Mouse (Mus musculus) liver, postnatal 0 days (tissue): ENCODE measurements at regions not wholly inside any gene's neighbourhood (a gene's known extent, or its start where the extent isn't known, plus 50 kb on each side); places are given as distances from the start of the nearest gene placed in this dataset.

Experiments used
- ATAC-seq: fragments of 200-750 bp; cut with Nextera tagmentation; 2 replicates; pipeline ENCODE4 v1.8.0; 2017; ENCODE audit warnings: mild to moderate bottlenecking, moderate library complexity
- DNase-seq: peaks from one replicate; pipeline ENCODE4 v3.0.0-alpha.2; 2016
- H3K27ac ChIP-seq: fragments of 300-500 bp; sonication (generic); 2 replicates; pipeline ENCODE4 v1.5.1; 2014; ENCODE audit warnings: antibody characterized with exemption, moderate library complexity, mild to moderate bottlenecking, low read depth
- H3K27me3 ChIP-seq: fragments of 300-500 bp; sonication (generic); 2 replicates; pipeline ENCODE4 v1.6.1; 2014; ENCODE audit warnings: low read length, control low read depth, mixed read lengths; ENCODE audit not compliant: insufficient read depth
- H3K36me3 ChIP-seq: fragments of 300-500 bp; sonication (generic); replicated peaks from 2 replicates; pipeline ENCODE4 v1.6.1; 2014; ENCODE audit warnings: mild to moderate bottlenecking, control low read depth, low read length, moderate library complexity, mixed read lengths; ENCODE audit not compliant: insufficient read depth
- H3K4me1 ChIP-seq: fragments of 300-500 bp; sonication (generic); 2 replicates; pipeline ENCODE4 v1.6.1; 2014; ENCODE audit warnings: antibody characterized with exemption, mild to moderate bottlenecking, control low read depth; ENCODE audit not compliant: insufficient read depth
- H3K4me2 ChIP-seq: fragments of 300-500 bp; sonication (generic); 2 replicates; pipeline ENCODE4 v1.6.1; 2014; ENCODE audit warnings: low read depth, mild to moderate bottlenecking, low read length, moderate library complexity, mixed read lengths
- H3K4me3 ChIP-seq: fragments of 300-500 bp; sonication (generic); 2 replicates; pipeline ENCODE4 v1.5.1; 2014; ENCODE audit warnings: low read depth, low read length
- H3K9ac ChIP-seq: fragments of 300-500 bp; sonication (generic); replicated peaks from 2 replicates; pipeline ENCODE4 v1.6.1; 2014; ENCODE audit warnings: mild to moderate bottlenecking, moderate library complexity
- H3K9me3 ChIP-seq: fragments of 300-500 bp; sonication (generic); 2 replicates; pipeline ENCODE4 v1.6.1; 2016; ENCODE audit warnings: mild to moderate bottlenecking, control low read depth, low read length, mixed read lengths
- CTCF ChIP-seq: sonication (generic); IDR thresholded peaks from 2 replicates; pipeline ENCODE4 v1.5.1; 2016; ENCODE audit warnings: antibody characterized with exemption, low read depth
- EP300 ChIP-seq: IDR thresholded peaks from 2 replicates; pipeline ENCODE4 v1.6.1; 2016; ENCODE audit warnings: antibody characterized with exemption, low read depth, mild to moderate bottlenecking
- WGBS: fragments of 180-500 bp; shearing (Covaris S2); extraction: QIAGEN DNeasy Blood & Tissue Kit; methylation state at CpG from one replicate; pipeline ENCODE4 v1.1.7; 2014; ENCODE audit not compliant: insufficient replicate concordance; 5-methylcytosine and 5-hydroxymethylcytosine counted together

DNA sequence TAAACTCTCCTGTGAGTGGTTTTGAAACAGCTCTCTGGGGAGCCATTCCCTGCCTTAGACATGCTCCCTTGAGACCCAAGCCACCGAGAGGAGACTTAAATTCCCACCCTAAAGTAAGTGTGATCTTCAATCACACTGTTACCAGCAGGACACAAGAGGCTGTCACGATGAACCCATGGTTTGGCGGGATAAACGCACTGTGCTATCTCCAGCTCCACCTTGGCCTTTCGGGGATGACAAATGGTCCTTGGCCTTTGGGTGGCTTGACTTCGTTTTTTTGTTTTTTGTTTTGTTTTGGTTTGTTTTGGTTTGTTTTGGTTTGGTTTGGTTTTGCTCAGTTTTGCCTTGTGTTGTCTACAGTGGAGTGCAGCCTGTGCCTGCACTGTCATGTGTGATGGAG lies 144.7 kb downstream of the Tomm20 start:
- Histone ChIP-seq H3K4me2 (no peak overlapping the region), H3K4me1 (peaks cover 32% of the 10 kb centered on the region), H3K27me3 (no peaks in the 10 kb centered on the region), H3K9me3 (no peaks in the 10 kb centered on the region), H3K4me3 (no peak overlapping the region), H3K27ac (no peak overlapping the region), H3K36me3 (no peaks in the 10 kb centered on the region), H3K9ac (no peak overlapping the region)
- WGBS: 62% methylated on average over 6 of the region's 6 CpGs
- ATAC-seq: no peak
- no peak for DNase-seq
- TF ChIP-seq CTCF: no peak
- TF ChIP-seq EP300: no peak

DNA sequence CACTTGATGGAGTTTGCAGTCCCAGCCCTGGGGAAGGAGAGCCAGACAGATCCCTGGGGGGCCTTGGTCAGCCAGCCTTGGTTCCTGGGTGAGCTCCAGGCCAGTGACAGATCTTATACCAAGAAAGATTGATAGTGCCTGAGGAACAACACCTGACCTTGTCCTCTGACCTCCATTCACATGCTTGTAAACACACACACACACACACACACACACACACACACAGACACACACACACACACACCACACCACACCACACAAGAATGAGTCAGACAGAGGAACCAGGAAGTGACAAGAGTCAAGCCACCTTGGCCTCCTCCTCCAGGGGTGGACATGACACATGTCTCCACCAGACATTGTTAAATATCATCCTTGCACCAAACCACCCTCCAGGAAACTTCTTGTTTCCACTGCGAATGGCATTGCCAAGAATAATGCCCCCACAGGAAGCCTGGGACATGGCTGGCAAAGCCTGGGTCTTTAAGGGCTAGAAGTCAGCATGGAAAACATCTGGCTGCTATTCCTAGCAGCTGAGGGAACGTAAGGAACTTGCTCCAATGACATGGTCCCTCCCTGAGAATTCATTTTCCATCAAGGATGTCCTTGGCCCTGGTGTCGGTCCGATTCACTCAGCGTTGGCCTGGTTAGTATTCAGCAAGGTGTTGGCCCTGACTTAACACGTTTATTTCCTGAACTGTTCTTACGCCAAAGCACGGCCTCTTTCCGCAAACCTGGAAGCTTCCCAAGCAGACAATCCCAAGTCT lies 147.9 kb downstream of the Tomm20 start:
- WGBS: 84% methylated on average over 9 of the region's 9 CpGs

DNA sequence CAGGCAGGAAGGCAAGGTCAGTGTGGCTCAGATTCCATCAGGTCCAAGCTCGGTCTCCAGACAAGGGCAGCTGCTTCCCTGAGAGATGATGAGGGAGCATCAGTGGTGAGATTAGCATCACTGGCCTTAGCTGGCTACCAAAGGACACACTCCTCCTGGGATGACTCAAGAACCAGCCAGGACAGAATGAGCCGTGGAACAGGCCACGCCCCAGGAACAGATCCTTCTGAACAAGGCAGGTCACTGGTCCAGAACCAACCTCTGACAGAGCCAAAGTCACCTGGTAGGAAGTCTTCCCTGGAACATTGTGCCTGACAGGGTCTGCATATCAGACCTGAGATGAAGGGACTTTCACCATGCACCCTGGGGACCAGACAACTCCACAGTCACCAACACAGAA lies 152.0 kb downstream of the Tomm20 start:
- H3K36me3 ChIP-seq: no peaks in the 10 kb centered on the region
- ATAC-seq (no peak), DNase-seq (no peak)
- H3K27ac ChIP-seq: no peak overlapping the region
- no peaks in the 10 kb centered on the region for H3K9me3 ChIP-seq
- no peaks in the 10 kb centered on the region for H3K27me3 ChIP-seq
- peaks cover 4% of the 10 kb centered on the region; the same call in 1 of the 2 replicates for H3K4me1 ChIP-seq
- H3K9ac ChIP-seq: no peak overlapping the region
- WGBS: 73% methylated on average over 3 of the region's 3 CpGs
- H3K4me3 ChIP-seq: no peak overlapping the region
- no peak overlapping the region for H3K4me2 ChIP-seq
- no peak for TF ChIP-seq EP300
- TF ChIP-seq CTCF: no peak

More for the DNA sequence above, 147.9 kb downstream of the Tomm20 start:
- Histone ChIP-seq H3K9ac (no peak overlapping the region), H3K27me3 (no peaks in the 10 kb centered on the region), H3K4me1 (peaks cover 4% of the 10 kb centered on the region), H3K4me2 (no peak overlapping the region), H3K9me3 (no peaks in the 10 kb centered on the region), H3K36me3 (no peaks in the 10 kb centered on the region), H3K4me3 (no peak overlapping the region), H3K27ac (no peak overlapping the region)
- no peak for DNase-seq
- no peak for TF ChIP-seq CTCF
- no peak for TF ChIP-seq EP300
- peak; percentile 35; the same call in 1 of the 2 replicates for ATAC-seq

DNA sequence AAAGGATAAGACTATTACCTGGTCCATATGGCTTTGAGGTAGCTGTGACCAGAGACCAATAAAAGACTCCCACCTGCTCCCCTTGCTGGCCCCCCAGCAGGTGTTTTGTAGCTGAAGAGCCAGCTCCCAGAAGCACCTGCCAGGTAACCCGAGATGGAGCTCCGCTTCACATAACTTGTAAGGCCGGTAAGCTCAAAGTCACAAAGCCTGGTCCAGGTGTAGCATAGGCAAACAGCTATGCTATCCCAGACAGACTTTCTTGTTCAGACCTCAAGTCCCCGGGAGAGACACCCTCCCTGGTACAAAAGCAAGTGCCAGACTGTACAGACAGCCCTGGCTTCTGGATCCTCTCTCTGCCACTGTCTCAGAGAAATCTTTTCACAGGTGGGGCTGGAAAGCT lies 154.6 kb downstream of the Tomm20 start:
- DNase-seq (no peak), ATAC-seq (no peak)
- Histone ChIP-seq H3K9ac (no peak overlapping the region), H3K27ac (no peak overlapping the region), H3K4me3 (no peak overlapping the region), H3K36me3 (no peaks in the 10 kb centered on the region), H3K27me3 (no peaks in the 10 kb centered on the region), H3K4me1 (peaks cover 10% of the 10 kb centered on the region; the same call in 1 of the 2 replicates), H3K9me3 (peaks cover 1% of the 10 kb centered on the region; the same call in 1 of the 2 replicates), H3K4me2 (no peak overlapping the region)
- 68% methylated on average over 4 of the region's 4 CpGs for WGBS
- TF ChIP-seq EP300 (no peak), CTCF (no peak)

DNA sequence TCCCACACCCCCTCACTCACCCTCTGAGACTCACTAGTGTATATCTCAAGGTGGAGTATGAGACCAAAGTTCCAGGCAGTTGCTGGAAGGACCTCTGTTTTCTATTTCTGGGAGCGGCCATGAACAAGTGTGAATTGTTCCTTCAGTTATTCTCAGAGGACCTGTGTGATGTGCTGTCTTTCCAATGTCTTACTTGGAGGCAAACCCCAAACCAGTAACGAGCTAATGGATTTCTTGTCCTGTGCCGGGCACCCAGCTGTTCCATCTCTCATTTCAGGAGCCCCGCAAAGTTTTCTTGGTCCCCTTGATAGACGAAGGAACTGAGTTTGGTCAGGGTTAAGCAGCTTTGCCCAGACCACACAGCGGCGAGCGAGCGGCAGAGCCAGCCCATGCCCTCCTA lies 155.4 kb downstream of the Tomm20 start:
- no peak for DNase-seq
- no peak overlapping the region for H3K4me3 ChIP-seq
- WGBS: 84% methylated on average over 9 of the region's 9 CpGs
- H3K4me2 ChIP-seq: no peak overlapping the region
- TF ChIP-seq EP300: no peak
- no peak for TF ChIP-seq CTCF
- no peak overlapping the region for H3K9ac ChIP-seq
- H3K4me1 ChIP-seq: peaks cover 10% of the 10 kb centered on the region; the same call in 1 of the 2 replicates
- no peak for ATAC-seq
- H3K36me3 ChIP-seq: no peaks in the 10 kb centered on the region
- H3K9me3 ChIP-seq: peaks cover 5% of the 10 kb centered on the region; the same call in 1 of the 2 replicates
- H3K27ac ChIP-seq: no peak overlapping the region
- H3K27me3 ChIP-seq: no peaks in the 10 kb centered on the region

DNA sequence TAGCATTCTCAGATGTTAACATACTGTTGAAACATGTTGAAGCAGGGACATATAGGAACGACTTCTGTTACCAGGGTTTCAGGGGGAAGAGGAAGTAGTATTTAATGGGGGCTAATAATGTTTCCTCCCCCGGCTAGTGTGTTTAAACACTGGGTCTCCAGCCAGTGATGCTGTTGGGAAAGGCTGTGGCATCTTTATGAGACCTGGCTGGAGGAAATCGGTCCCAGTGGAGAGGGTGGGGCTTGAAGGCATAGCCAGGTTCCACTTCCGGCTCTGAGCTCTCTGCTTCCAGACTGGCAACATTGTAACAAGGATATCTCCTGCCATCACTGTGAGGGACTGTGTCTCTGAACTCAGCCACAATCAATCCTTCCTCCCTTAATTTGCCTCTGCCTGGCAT lies 156.6 kb downstream of the Tomm20 start:
- Histone ChIP-seq H3K27ac (no peak overlapping the region), H3K9me3 (peaks cover 5% of the 10 kb centered on the region; the same call in 1 of the 2 replicates), H3K9ac (no peak overlapping the region), H3K4me1 (peaks cover 10% of the 10 kb centered on the region; the same call in 1 of the 2 replicates), H3K4me2 (no peak overlapping the region), H3K4me3 (no peak overlapping the region), H3K36me3 (no peaks in the 10 kb centered on the region), H3K27me3 (no peaks in the 10 kb centered on the region)
- 27% methylated on average over 4 of the region's 4 CpGs for WGBS
- DNase-seq (no peak), ATAC-seq (no peak)
- TF ChIP-seq EP300: no peak
